16 mouse cellular contexts compared by ENCODE assay signal in genomic region chr11:8701400-8701799, GRCm38 (mm10). TPM values are rescaled to one million over a fixed set of nuclear protein-coding genes. Genes with fewer than 3 reads are reported as not detected.
DNase-seq lines count a peak whose midpoint lies in the region; ATAC-seq lines count a peak whose summit lies in the region.
"Had no signal": no experiment of that assay in that cellular context is flagged by ENCODE, and none has a peak within 500 bp of the region (broad histone marks: within the 10 kb centered on the region; RNA-seq: fewer than 3 reads in every experiment).

No protein-coding gene starts in this region.

- H3K4me1 ChIP-seq in forebrain, embryonic 10.5 days: peaks cover 33% of the 10 kb centered on the region
- H3K4me1 ChIP-seq in forebrain, embryonic 16.5 days (replicated peaks; ENCODE audit: control insufficient read depth, insufficient read depth, low read length): no peaks in the 10 kb centered on the region
- H3K4me1 ChIP-seq in kidney, embryonic 15.5 days: peaks cover 24% of the 10 kb centered on the region
- H3K4me1 ChIP-seq: neural tube, embryonic 12.5 days had no signal

- H3K9ac ChIP-seq in forebrain, embryonic 16.5 days (replicated peaks; ENCODE audit: low read depth, low read length): no peak overlapping the region
- H3K9ac ChIP-seq in kidney, embryonic 15.5 days: no peak overlapping the region
- H3K9ac ChIP-seq: forebrain, embryonic 12.5 days; limb, embryonic 13.5 days; neural tube, embryonic 12.5 days had no signal

- H3K27me3 ChIP-seq in forebrain, embryonic 10.5 days (ENCODE audit: poor library complexity, severe bottlenecking): no peaks in the 10 kb centered on the region
- H3K27me3 ChIP-seq in forebrain, embryonic 16.5 days (replicated peaks; ENCODE audit: control insufficient read depth, insufficient read depth, low read length): no peaks in the 10 kb centered on the region
- H3K27me3 ChIP-seq in kidney, embryonic 15.5 days: no peaks in the 10 kb centered on the region
- no peaks in the 10 kb centered on the region for H3K27me3 ChIP-seq in splenic B cell, adult 2 months (ENCODE audit: control insufficient read depth, insufficient read depth, low read length, poor library complexity, severe bottlenecking)
- H3K27me3 ChIP-seq: forebrain, embryonic 12.5 days; limb, embryonic 13.5 days; neural tube, embryonic 12.5 days had no signal

- no peak for ATAC-seq in forebrain, embryonic 16.5 days
- ATAC-seq in kidney, embryonic 15.5 days (replicated peaks; ENCODE audit: low FRiP score): no peak
- ATAC-seq: activated CD4-positive, CD25-positive, alpha-beta regulatory T cell, adult 4 months; hindbrain, postnatal 0 days had no signal

- no peaks in the 10 kb centered on the region for H3K36me3 ChIP-seq in forebrain, embryonic 10.5 days (replicated peaks)
- no peaks in the 10 kb centered on the region for H3K36me3 ChIP-seq in forebrain, embryonic 16.5 days (ENCODE audit: control insufficient read depth, insufficient read depth)
- no peaks in the 10 kb centered on the region for H3K36me3 ChIP-seq in kidney, embryonic 15.5 days
- H3K36me3 ChIP-seq in splenic B cell, adult 2 months (ENCODE audit: control insufficient read depth, insufficient read depth, low read length, poor library complexity, severe bottlenecking): no peaks in the 10 kb centered on the region
- H3K36me3 ChIP-seq: forebrain, embryonic 12.5 days; limb, embryonic 13.5 days; neural tube, embryonic 12.5 days had no signal

- H3K9me3 ChIP-seq in forebrain, embryonic 10.5 days: no peaks in the 10 kb centered on the region
- H3K9me3 ChIP-seq in forebrain, embryonic 16.5 days (ENCODE audit: control insufficient read depth, low read length): no peaks in the 10 kb centered on the region
- H3K9me3 ChIP-seq in kidney, embryonic 15.5 days (replicated peaks): no peaks in the 10 kb centered on the region
- H3K9me3 ChIP-seq: forebrain, embryonic 12.5 days; limb, embryonic 13.5 days; neural tube, embryonic 12.5 days had no signal

- H3K4me2 ChIP-seq in forebrain, embryonic 16.5 days (ENCODE audit: low read length): no peak overlapping the region
- no peak overlapping the region for H3K4me2 ChIP-seq in kidney, embryonic 15.5 days
- H3K4me2 ChIP-seq: forebrain, embryonic 12.5 days; limb, embryonic 13.5 days; neural tube, embryonic 12.5 days had no signal

- WGBS in forebrain, embryonic 10.5 days: 85% methylated on average over 3 of the region's 3 CpGs
- 85% methylated on average over 3 of the region's 3 CpGs for WGBS in forebrain, embryonic 16.5 days
- WGBS in kidney, embryonic 15.5 days: 29% methylated on average over 3 of the region's 3 CpGs

- intact Hi-C loops in gastrocnemius, postnatal 14 days (cut with DNase I; ENCODE audit: low total_unique reads): no loop called here

- DNase-seq in forebrain, embryonic 10.5 days (ENCODE audit: extremely low spot score, low spot score): no peak
- no peak for DNase-seq in kidney, adult 9 months
- peak; percentile 35 for DNase-seq in ovary, adult 18-20 months (ENCODE audit: low spot score)
- DNase-seq in ovary, postnatal 14 days (ENCODE audit: low spot score): no peak
- peak; percentile 40 for DNase-seq in splenic B cell, adult 2 months (ENCODE audit: low read depth, low spot score)
- no peak for DNase-seq in gastrocnemius, postnatal 14 days
- DNase-seq: cerebellum, adult 11-12 months; kidney, postnatal 36 days; right cerebral cortex, adult 18-20 months had no signal

- H3K27ac ChIP-seq in forebrain, embryonic 10.5 days: 0 out of 2 replicates have a peak overlapping the region, but pooled peaks have one; percentile 56
- H3K27ac ChIP-seq in forebrain, embryonic 16.5 days (ENCODE audit: low read length): no peak overlapping the region
- H3K27ac ChIP-seq in kidney, embryonic 15.5 days: peak overlapping the region; percentile 55; the same call in 1 of the 2 replicates
- H3K27ac ChIP-seq: forebrain, embryonic 12.5 days; hindbrain, postnatal 0 days; limb, embryonic 13.5 days; neural tube, embryonic 12.5 days had no signal

- H3K4me3 ChIP-seq in forebrain, embryonic 10.5 days: no peak overlapping the region
- no peak overlapping the region for H3K4me3 ChIP-seq in forebrain, embryonic 16.5 days (replicated peaks; ENCODE audit: low read length)
- H3K4me3 ChIP-seq in kidney, embryonic 15.5 days (replicated peaks): no peak overlapping the region
- H3K4me3 ChIP-seq: forebrain, embryonic 12.5 days; limb, embryonic 13.5 days; neural tube, embryonic 12.5 days had no signal

RNA-seq across cellular contexts. Expression of gene Tns3, which starts 37.1 kb away (rescaled TPM):
- polyA plus RNA-seq in forebrain, embryonic 10.5 days (2016; fragmentation: Nextera tagmentation; extraction: Ambion mirVana): 13.3 and 13.8 TPM in 2 replicates
- 8.8 TPM in 2 replicates for polyA plus RNA-seq in forebrain, embryonic 16.5 days (2015; fragmentation: Nextera tagmentation; extraction: Ambion mirVana)
- 25.7 and 27.7 TPM in 2 replicates for polyA plus RNA-seq in kidney, embryonic 15.5 days (2015; fragmentation: Nextera tagmentation; extraction: Ambion mirVana)
- 10 to 100 TPM; 10.9 to 12.1 TPM for total RNA-seq in gastrocnemius, postnatal 14 days (2021)

Comparison
In these comparisons a context has a peak if more than half of its experiments do, and no peak if none do; other contexts are left out.
1. DNase-seq: peak in ovary, adult 18-20 months (single experiment) and splenic B cell, adult 2 months (single experiment); none in forebrain, embryonic 10.5 days (single experiment), kidney, adult 9 months (single experiment), ovary, postnatal 14 days (single experiment) and gastrocnemius, postnatal 14 days (single experiment).